Mouse (Mus musculus) T-helper 1 cell (primary cell): ENCODE measurements at regions not wholly inside any gene's neighbourhood (a gene's known extent, or its start where the extent isn't known, plus 50 kb on each side); places are given as distances from the start of the nearest gene placed in this dataset.

ENCODE experiments used
- in situ Hi-C: fragments of 300-600 bp; cut with MboI, MseI; formaldehyde crosslinking; loops from one replicate; pipeline ENCODE4 v1.15.1; 2025; ENCODE audit warnings: high pct_unique_total_duplicates

GRCm38 (mm10) chr6:89052758-89053460, 150.9 kb downstream of the Tpra1 start:
- in situ Hi-C loops = no loop called here

- in situ Hi-C loops = no loop called here
Observed at GRCm38 (mm10) chr6:89054060-89054459, 152.0 kb downstream of the Tpra1 start.

DNA sequence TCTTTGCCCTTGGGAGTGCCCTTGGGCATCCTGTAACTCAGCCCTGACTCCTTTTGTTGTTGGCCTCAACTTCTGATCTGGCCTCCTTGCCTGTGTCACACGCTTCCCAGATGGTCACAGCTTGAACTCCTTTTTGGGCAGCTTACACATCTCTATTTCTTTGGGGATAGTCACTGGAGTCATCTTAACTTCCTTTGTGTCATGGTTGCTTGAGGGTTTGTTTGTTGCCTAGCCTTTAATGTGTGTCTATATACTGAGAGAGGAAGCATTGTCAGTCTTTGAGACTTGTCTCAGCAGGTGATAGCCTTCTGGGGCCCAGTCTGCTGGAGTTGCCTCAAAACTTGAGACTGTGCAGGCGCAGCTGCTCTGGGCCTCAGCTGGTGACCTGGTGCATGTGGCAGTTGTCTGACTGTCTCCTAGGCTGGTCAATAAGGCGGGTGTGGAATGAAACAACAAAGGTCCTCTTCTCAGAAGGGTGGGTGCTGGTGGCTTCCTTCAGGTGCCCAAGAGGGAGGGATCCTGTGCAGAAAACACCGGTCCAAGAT, 157.5 kb downstream of the Tpra1 start:
- in situ Hi-C loops = no loop called here

DNA sequence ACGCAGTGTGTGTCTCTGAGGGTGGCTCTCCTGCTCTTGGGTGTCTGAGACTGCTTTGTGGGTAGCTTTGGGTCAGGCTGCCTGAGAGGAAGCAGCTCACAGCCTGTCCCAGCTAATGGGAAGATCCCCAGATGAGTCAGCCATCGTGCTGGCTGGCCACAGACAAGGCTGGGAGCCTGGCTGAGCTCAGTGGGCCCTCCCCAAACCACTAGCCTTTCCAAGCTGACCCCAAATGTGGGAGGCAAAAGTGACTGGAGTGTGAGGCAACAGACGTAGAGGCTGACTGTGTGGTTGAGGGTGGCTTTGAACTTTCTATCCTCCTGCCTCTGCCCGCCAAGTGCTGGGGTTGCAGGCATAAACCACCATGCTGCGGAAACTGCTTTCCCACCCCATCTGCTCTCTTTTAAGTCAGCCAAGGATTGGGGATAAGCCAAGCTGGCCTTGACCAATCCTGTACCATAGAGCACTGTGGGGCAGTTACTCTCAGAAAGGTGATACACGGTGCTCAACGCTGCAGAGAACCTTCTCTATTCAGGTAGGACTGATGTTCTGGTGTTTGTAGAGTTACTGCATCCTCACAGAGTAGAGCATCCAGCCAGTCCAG, 163.0 kb downstream of the Tpra1 start:
- in situ Hi-C loops = no loop called here

GRCm38 (mm10) chr6:89066588-89066987, 164.5 kb downstream of the Tpra1 start:
- in situ Hi-C loops = no loop called here

DNA sequence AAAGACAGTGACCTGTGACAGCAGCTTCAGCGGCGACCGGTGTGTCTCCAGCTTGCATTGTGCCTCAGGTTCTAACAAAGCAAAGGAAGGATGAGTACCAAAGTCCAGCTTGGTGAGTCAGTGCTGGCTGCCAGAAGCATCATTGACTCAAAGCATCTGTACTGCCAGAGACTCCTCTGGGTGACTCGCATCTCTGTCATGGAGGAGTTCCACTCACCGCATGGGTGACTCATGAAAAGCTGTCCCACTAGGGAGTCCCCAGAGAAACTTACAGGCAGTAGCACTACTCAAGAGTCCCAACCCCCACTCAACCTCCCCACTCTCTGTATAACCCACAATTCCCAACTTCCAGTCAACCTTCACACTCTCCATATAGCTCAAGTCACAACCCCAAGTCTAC, 166.2 kb downstream of the Tpra1 start:
- in situ Hi-C loops = no loop called here

DNA sequence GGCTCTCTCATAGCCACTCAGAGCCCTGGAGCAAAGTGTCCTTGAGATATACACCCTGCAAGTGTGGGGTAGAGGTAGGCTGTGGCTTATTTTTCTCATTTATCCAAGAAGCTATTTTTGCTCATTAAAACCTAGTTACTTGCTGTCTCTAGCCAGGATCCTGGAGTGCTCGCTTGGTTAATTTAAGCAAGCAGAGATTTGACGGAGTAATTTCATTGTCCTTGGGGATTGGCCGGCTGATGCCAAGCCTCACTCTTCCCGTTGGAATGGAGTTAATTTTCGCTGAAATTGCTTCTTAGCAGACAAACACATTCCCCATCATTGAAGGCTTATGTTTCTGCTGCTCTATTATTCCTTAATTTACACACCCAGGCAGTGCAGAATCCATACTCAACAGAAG, 167.1 kb downstream of the Tpra1 start:
- in situ Hi-C loops = no loop called here

DNA sequence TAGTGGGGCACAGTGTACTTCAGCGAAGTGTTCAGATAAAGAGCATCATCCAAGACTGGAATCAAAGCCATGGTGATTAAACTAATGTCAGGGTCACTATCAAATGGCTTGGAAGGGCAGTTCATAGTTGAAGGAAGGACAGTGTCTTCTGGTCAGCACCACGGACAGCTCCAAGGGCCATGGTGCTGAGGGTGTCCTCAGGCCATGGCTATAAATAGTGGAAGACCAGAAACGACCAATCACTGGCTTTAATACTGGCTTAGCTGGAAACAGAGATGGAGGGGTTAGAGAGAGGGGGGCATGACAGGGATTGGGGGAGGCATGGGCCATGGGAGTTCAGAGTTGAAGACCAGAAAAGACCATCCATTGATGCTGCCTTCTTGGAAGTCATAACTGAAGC, 168.0 kb downstream of the Tpra1 start:
- in situ Hi-C loops = no loop called here

GRCm38 (mm10) chr6:89071766-89072165, 169.7 kb downstream of the Tpra1 start:
- in situ Hi-C loops = no loop called here

DNA sequence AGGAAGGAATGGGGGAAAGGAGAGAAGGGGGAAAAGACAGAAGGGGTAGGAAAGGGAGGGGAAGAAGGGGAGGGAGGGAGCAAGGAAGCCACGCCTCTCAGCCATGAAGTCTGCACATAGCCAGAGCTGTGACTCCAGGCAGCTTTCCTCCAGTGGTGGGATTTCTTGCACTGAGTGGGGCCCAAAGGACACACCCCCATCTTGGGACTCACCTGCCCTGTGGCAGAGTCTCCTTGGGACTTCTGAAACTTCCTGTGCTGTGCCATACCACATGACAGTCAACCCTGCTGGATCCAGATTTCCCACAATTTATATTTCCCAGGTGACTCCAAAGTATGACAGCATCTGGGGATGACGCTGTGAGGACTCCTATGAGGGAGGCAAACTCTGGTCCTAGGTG, 170.5 kb downstream of the Tpra1 start:
- in situ Hi-C loops = no loop called here

GRCm38 (mm10) chr6:89081624-89082300, 179.7 kb downstream of the Tpra1 start:
- in situ Hi-C loops = no loop called here

GRCm38 (mm10) chr6:89084437-89084836, 182.4 kb downstream of the Tpra1 start:
- in situ Hi-C loops = no loop called here

- in situ Hi-C loops = no loop called here
Observed at GRCm38 (mm10) chr6:89085151-89085550, 183.1 kb downstream of the Tpra1 start.

DNA sequence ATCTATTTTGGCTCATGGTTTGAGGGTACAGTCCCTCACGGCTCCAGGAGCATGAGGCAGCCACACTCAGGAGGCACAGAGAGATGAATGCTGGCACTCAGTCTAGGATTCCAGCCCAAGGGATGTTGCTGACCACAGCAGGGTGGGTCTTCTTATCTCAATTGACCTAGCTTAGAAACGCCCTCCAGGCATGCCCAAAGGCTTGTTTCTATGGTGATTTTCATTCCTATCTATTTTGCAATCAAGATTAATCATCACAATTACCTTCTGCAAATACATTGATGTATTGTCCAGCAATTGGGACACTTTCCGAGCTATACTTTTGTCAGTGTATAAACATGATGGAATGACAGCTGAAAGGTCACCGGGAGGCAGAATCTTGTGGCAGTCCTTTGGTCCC, 185.6 kb downstream of the Tpra1 start:
- in situ Hi-C loops = no loop called here

GRCm38 (mm10) chr6:89090096-89090495, 188.0 kb downstream of the Tpra1 start:
- in situ Hi-C loops = no loop called here

- in situ Hi-C loops = no loop called here
Observed at GRCm38 (mm10) chr6:89095911-89096310, 193.9 kb downstream of the Tpra1 start.

- in situ Hi-C loops = no loop called here
Observed at GRCm38 (mm10) chr6:89097531-89097930, 195.5 kb downstream of the Tpra1 start.

DNA sequence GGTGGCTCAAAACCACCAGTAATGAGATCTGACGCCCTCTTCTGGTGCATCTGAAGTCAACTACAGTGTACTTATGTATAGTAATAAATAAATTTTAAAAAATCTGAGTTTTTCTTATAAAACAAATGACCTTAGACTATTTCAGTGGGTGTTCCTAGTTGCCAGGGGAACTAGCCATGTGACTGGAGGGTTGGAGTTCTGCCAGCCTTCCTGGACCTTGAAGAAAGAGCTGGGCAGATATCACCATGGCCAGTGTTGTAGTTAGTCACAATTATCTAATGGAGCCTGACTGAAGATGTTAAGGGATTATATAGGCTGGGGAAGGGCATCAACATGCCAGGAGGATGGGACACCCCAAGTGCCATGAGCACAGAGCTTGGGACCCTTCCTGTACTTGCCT, 217.2 kb downstream of the Tpra1 start:
- in situ Hi-C loops = no loop called here

DNA sequence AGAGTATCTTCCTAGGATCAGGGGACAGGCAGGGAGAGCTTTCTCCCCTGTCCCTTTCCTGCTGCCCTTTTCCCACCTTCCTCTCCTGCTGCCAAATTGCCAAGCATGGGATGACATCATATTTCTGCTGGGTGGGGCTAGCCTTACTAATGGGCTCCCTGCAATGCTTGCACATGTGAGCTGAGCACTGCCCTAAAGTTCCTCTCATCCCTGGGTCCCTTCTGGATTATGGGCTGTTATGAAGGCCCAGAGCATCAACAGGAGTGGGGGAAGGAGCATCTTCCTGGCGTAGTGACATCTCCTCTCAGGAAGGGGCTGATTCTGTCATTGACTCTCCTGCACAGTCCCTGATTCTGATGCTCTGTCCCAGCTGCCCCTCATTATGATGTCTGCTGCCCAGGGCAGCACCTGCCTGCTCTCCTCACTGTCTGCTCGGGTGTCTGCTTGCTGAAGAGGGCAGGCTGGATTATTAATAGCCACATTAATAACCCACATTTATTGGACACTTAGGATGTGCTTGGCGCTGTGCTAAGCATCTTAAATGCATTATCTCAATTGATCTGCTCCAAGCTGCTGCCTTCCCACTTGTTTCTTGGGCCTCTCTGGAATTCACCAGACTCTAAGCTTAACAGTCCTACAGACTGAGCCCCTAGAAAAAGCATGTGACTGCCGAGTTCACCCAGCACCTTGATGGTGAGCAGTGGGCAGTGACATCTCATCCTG, 219.1 kb downstream of the Tpra1 start:
- in situ Hi-C loops = loop anchor here (10.0 kb wide), 1 partner anchor 436 kb away; no protein-coding TSS in a partner anchor

- in situ Hi-C loops = loop anchor here (10.0 kb wide), 1 partner anchor 437 kb away; no protein-coding TSS in a partner anchor
Observed at GRCm38 (mm10) chr6:89121746-89122070, 219.7 kb downstream of the Tpra1 start.

DNA sequence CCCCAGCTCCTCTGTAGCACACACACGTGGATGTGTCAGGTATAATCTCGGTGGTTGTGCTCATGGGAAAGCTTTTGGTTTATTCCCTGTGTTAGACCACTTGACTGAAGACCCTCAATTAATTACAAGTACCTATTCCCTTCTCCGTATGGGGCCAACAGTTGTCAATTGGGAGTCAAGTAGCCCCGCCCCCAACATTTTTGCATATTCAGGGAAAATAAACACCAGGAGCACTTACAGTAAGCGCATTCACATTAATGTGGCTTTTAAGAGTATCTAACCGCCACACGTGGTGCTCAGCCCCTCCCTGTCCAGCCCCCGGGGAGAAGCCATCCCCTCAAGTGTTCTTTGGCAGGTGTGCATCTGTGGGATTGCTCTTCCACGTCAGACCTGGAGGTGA, 223.9 kb downstream of the Tpra1 start:
- in situ Hi-C loops = loop anchor here (10.0 kb wide), 1 partner anchor 441 kb away; no protein-coding TSS in a partner anchor

GRCm38 (mm10) chr6:89128141-89128540, 226.1 kb downstream of the Tpra1 start:
- in situ Hi-C loops = loop anchor here (10.0 kb wide), 1 partner anchor 443 kb away; no protein-coding TSS in a partner anchor
